Mouse (Mus musculus) intestine, embryonic 16.5 days (tissue): Measurements from ENCODE around the gene Sec22a. TPM values are rescaled to one million over a fixed set of nuclear protein-coding genes. Genes with fewer than 3 reads are reported as not detected.

Source experiments
- ATAC-seq: fragments of 200-750 bp; cut with Nextera tagmentation; 2 replicates; pipeline ENCODE4 v1.8.0; 2017; ENCODE audit warnings: moderate TSS enrichment, moderate library complexity
- H3K27ac ChIP-seq: fragments of 300-500 bp; sonication (generic); 2 replicates; pipeline ENCODE4 v1.5.1; 2014; ENCODE audit warnings: mild to moderate bottlenecking, low read length
- H3K27me3 ChIP-seq: fragments of 300-500 bp; sonication (generic); replicated peaks from 2 replicates; pipeline ENCODE4 v1.6.1; 2014; ENCODE audit warnings: low read length, control low read depth, mixed read lengths; ENCODE audit not compliant: control insufficient read depth, insufficient read depth
- H3K36me3 ChIP-seq: fragments of 300-500 bp; sonication (generic); 2 replicates; pipeline ENCODE4 v1.6.1; 2014; ENCODE audit warnings: low read length, control low read depth; ENCODE audit not compliant: control insufficient read depth, insufficient read depth
- H3K4me1 ChIP-seq: fragments of 300-500 bp; sonication (generic); 2 replicates; pipeline ENCODE4 v1.6.1; 2014; ENCODE audit warnings: low read length, control low read depth, mixed read lengths; ENCODE audit not compliant: control insufficient read depth, insufficient read depth
- H3K4me2 ChIP-seq: fragments of 300-500 bp; sonication (generic); 2 replicates; pipeline ENCODE4 v1.6.1; 2014; ENCODE audit warnings: low read depth, low read length, control low read depth
- H3K4me3 ChIP-seq: fragments of 300-500 bp; sonication (generic); 2 replicates; pipeline ENCODE4 v1.5.1; 2014; ENCODE audit warnings: mild to moderate bottlenecking, low read length
- H3K9ac ChIP-seq: fragments of 300-500 bp; sonication (generic); 2 replicates; pipeline ENCODE4 v1.6.1; 2014; ENCODE audit warnings: low read depth, low read length
- H3K9me3 ChIP-seq: fragments of 300-500 bp; sonication (generic); 2 replicates; pipeline ENCODE4 v1.6.1; 2016; ENCODE audit warnings: low read length, control low read depth; ENCODE audit not compliant: control insufficient read depth
- WGBS: fragments of 180-500 bp; shearing (Covaris S2); extraction: QIAGEN DNeasy Blood & Tissue Kit; methylation state at CpG from one replicate; pipeline ENCODE4 v1.1.7; 2014; 5-methylcytosine and 5-hydroxymethylcytosine counted together
- polyA plus RNA-seq: library from polyadenylated mRNA; unstranded; fragments of >200 nt; fragmentation: Nextera tagmentation; extraction: Ambion mirVana; gene quantifications from 2 replicates; pipeline ENCODE4 v1.2.1, GENCODE M21; 2015

Sec22a gene
- polyA plus RNA-seq, 1 experiment from 2014 or later, result 51.0 TPM

- no peak overlapping the region for H3K9ac ChIP-seq
- no peak for ATAC-seq
- no peaks in the 10 kb centered on the region for H3K9me3 ChIP-seq
- no peaks in the 10 kb centered on the region for H3K27me3 ChIP-seq
- H3K27ac ChIP-seq, result no peak overlapping the region
- no peak overlapping the region for H3K4me3 ChIP-seq
- no peaks in the 10 kb centered on the region for H3K4me1 ChIP-seq
- no peak overlapping the region for H3K4me2 ChIP-seq
- no peaks in the 10 kb centered on the region for H3K36me3 ChIP-seq
- 83% methylated on average over 9 of the region's 9 CpGs for WGBS
Measured at GRCm38 (mm10) chr16:35380048-35380447, 16.3 kb upstream of the Sec22a start.

GRCm38 (mm10) chr16:35379344-35379743 lies 15.6 kb upstream of the Sec22a start:
- Histone ChIP-seq H3K4me1 (no peaks in the 10 kb centered on the region), H3K27ac (no peak overlapping the region), H3K4me3 (no peak overlapping the region), H3K9me3 (no peaks in the 10 kb centered on the region), H3K27me3 (no peaks in the 10 kb centered on the region), H3K4me2 (no peak overlapping the region), H3K9ac (no peak overlapping the region), H3K36me3 (no peaks in the 10 kb centered on the region)
- peak; percentile 58; the same call in 1 of the 2 replicates for ATAC-seq
- 87% methylated on average over 3 of the region's 3 CpGs for WGBS

- Histone ChIP-seq H3K27ac (peak overlapping the region; percentile 63; the same call in 1 of the 2 replicates), H3K4me3 (peak overlapping the region; percentile 75), H3K36me3 (no peaks in the 10 kb centered on the region), H3K27me3 (no peaks in the 10 kb centered on the region), H3K4me1 (0 out of 2 replicates have a peak, but pooled peaks cover 3% of the 10 kb centered on the region), H3K9ac (peak overlapping the region; percentile 67; the same call in 1 of the 2 replicates), H3K4me2 (peak overlapping the region; percentile 64), H3K9me3 (no peaks in the 10 kb centered on the region)
- peak; percentile 41 for ATAC-seq
- 3% methylated on average over 7 of the region's 7 CpGs for WGBS
Measured at GRCm38 (mm10) chr16:35364063-35364428, 328 bp upstream of the Sec22a start.

- peak overlapping the region; percentile 64 for H3K4me2 ChIP-seq
- no peaks in the 10 kb centered on the region for H3K36me3 ChIP-seq
- 0 out of 2 replicates have a peak, but pooled peaks cover 3% of the 10 kb centered on the region for H3K4me1 ChIP-seq
- no peak overlapping the region for H3K9ac ChIP-seq
- 89% methylated on average over 2 of the region's 2 CpGs for WGBS
- no peaks in the 10 kb centered on the region for H3K9me3 ChIP-seq
- no peak overlapping the region for H3K27ac ChIP-seq
- H3K4me3 ChIP-seq, result no peak overlapping the region
- no peak for ATAC-seq
- H3K27me3 ChIP-seq, result no peaks in the 10 kb centered on the region
Measured at GRCm38 (mm10) chr16:35362221-35362620, 1.5 kb downstream of the Sec22a start.

- 0 out of 2 replicates have a peak, but pooled peaks cover 3% of the 10 kb centered on the region for H3K4me1 ChIP-seq
- no peak overlapping the region for H3K27ac ChIP-seq
- no peaks in the 10 kb centered on the region for H3K9me3 ChIP-seq
- no peaks in the 10 kb centered on the region for H3K36me3 ChIP-seq
- H3K4me2 ChIP-seq, result no peak overlapping the region
- no peak for ATAC-seq
- no peak overlapping the region for H3K9ac ChIP-seq
- WGBS, result 32% methylated on average over 6 of the region's 6 CpGs
- H3K4me3 ChIP-seq, result no peak overlapping the region
- no peaks in the 10 kb centered on the region for H3K27me3 ChIP-seq
Measured at GRCm38 (mm10) chr16:35360593-35360992, 3.1 kb downstream of the Sec22a start.

GRCm38 (mm10) chr16:35357449-35357848 lies 6.3 kb downstream of the Sec22a start:
- ATAC-seq, result no peak
- WGBS, result 87% methylated on average over 1 of the region's 1 CpGs
- no peaks in the 10 kb centered on the region for H3K27me3 ChIP-seq

GRCm38 (mm10) chr16:35330451-35330850 lies 33.3 kb downstream of the Sec22a start:
- Histone ChIP-seq H3K4me3 (no peak overlapping the region), H3K36me3 (no peaks in the 10 kb centered on the region), H3K27ac (no peak overlapping the region), H3K27me3 (no peaks in the 10 kb centered on the region), H3K9me3 (no peaks in the 10 kb centered on the region), H3K4me2 (no peak overlapping the region), H3K9ac (no peak overlapping the region), H3K4me1 (no peaks in the 10 kb centered on the region)
- 85% methylated on average over 1 of the region's 1 CpGs for whole genome bisulfite sequencing
- no peak for ATAC-seq

More at GRCm38 (mm10) chr16:35357449-35357848, 6.3 kb downstream of the Sec22a start:
- H3K9ac ChIP-seq, result no peak overlapping the region
- 0 out of 2 replicates have a peak, but pooled peaks cover under 1% of the 10 kb centered on the region for H3K4me1 ChIP-seq
- H3K9me3 ChIP-seq, result no peaks in the 10 kb centered on the region
- no peak overlapping the region for H3K4me3 ChIP-seq
- no peaks in the 10 kb centered on the region for H3K36me3 ChIP-seq
- no peak overlapping the region for H3K27ac ChIP-seq
- no peak overlapping the region for H3K4me2 ChIP-seq

- Histone ChIP-seq H3K4me1 (0 out of 2 replicates have a peak, but pooled peaks cover 2% of the 10 kb centered on the region), H3K36me3 (0 out of 2 replicates have a peak, but pooled peaks cover 3% of the 10 kb centered on the region), H3K27ac (no peak overlapping the region), H3K9me3 (no peaks in the 10 kb centered on the region), H3K27me3 (no peaks in the 10 kb centered on the region), H3K4me2 (no peak overlapping the region), H3K4me3 (no peak overlapping the region), H3K9ac (no peak overlapping the region)
- ATAC-seq, result no peak
- WGBS, result 84% methylated on average over 2 of the region's 2 CpGs
Measured at GRCm38 (mm10) chr16:35319773-35320172, 43.9 kb downstream of the Sec22a start.

- H3K4me2 ChIP-seq, result no peak overlapping the region
- H3K27me3 ChIP-seq, result no peaks in the 10 kb centered on the region
- H3K9me3 ChIP-seq, result no peaks in the 10 kb centered on the region
- WGBS, result 28% methylated on average over 4 of the region's 4 CpGs
- H3K36me3 ChIP-seq, result 0 out of 2 replicates have a peak, but pooled peaks cover 3% of the 10 kb centered on the region
- no peak overlapping the region for H3K9ac ChIP-seq
- no peak overlapping the region for H3K27ac ChIP-seq
- H3K4me3 ChIP-seq, result no peak overlapping the region
- H3K4me1 ChIP-seq, result 0 out of 2 replicates have a peak, but pooled peaks cover 2% of the 10 kb centered on the region
- ATAC-seq, result no peak
Measured at GRCm38 (mm10) chr16:35319335-35319734, 44.4 kb downstream of the Sec22a start.

GRCm38 (mm10) chr16:35318397-35318796 lies 45.3 kb downstream of the Sec22a start:
- Histone ChIP-seq H3K27ac (no peak overlapping the region), H3K36me3 (0 out of 2 replicates have a peak, but pooled peaks cover 3% of the 10 kb centered on the region), H3K4me2 (no peak overlapping the region), H3K4me1 (0 out of 2 replicates have a peak, but pooled peaks cover 2% of the 10 kb centered on the region), H3K27me3 (no peaks in the 10 kb centered on the region), H3K9ac (no peak overlapping the region), H3K9me3 (no peaks in the 10 kb centered on the region), H3K4me3 (no peak overlapping the region)
- WGBS, result 66% methylated on average over 6 of the region's 6 CpGs
- no peak for ATAC-seq
